Mouse (Mus musculus) thymus, postnatal 4 days (tissue): ENCODE data around the gene Xiap.

Source experiments
- DNase-seq: peaks from one replicate; pipeline ENCODE4 v3.0.0; 2021

Gene Xiap

DNA sequence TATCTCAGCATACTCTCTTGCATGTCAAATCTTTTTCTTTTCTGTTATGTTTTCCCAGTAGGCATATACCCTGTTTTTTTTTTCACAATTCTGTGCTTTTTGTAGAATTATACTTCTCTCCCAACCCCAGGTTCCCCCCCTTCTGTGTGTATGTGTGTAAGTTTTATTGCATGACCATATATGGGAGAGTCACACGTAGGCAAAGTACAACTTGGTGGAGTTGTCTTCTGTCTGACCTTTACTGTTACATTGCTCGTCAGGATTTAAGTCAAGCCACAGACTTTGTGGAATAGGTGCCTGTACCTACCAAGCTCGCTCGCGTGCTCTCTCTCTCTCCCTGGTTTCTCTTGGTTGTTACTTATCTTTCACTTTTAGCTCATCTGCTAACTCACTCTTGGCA is 28.7 kb downstream of the Xiap start:
- DNase-seq, result no peak

DNA sequence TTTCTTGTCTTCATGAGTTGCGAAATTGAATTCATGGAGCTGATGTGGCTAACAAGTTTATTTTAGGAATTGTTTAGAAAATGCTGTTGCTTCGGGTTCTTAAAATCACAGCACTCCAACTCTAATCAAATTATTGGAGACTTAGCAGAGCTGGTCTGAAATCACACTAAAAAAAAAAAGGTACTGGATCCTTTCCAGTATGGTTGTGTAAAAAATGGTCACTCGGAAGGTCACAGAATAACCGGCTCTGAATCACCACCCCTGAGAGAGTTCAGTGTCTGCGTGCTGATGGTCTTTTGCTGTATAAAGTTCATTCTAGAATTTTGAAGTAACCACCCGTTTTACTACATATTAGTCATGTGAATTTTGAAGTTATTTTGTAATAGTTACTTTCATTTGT is 47.7 kb downstream of the Xiap start:
- DNase-seq, result no peak

GRCm38 (mm10) chrX:42110585-42110984 is 51.1 kb downstream of the Xiap start:
- DNase-seq, result no peak

DNA sequence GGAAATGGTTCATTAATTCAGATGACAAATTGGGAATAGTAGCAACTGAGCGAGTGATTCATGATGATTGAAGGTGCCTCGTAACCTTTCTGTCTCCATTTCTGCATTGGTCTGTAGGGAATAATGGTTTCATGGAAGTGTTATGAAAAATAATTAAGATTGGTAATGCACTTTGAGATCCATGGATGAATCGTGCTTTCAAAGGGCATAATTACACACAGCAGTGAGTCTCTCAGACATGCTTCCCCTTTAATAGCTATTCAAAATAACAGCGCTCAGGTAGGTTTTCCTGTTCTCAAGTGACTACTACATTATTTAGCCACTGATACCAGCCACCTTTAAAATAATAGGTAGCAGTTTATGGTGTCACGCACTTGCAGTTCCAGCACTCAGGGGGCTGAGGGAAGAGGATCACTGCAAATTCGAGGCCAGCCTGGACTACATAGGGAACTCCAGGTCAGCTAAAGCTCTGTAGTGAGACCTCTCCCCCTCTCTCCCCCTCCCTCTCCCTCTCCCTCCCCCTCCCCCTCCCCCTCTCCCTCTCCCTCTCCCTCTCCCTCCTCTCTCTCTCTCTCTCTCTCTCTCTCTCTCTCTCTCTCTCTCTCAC is 60.1 kb downstream of the Xiap start:
- no peak for DNase-seq

DNA sequence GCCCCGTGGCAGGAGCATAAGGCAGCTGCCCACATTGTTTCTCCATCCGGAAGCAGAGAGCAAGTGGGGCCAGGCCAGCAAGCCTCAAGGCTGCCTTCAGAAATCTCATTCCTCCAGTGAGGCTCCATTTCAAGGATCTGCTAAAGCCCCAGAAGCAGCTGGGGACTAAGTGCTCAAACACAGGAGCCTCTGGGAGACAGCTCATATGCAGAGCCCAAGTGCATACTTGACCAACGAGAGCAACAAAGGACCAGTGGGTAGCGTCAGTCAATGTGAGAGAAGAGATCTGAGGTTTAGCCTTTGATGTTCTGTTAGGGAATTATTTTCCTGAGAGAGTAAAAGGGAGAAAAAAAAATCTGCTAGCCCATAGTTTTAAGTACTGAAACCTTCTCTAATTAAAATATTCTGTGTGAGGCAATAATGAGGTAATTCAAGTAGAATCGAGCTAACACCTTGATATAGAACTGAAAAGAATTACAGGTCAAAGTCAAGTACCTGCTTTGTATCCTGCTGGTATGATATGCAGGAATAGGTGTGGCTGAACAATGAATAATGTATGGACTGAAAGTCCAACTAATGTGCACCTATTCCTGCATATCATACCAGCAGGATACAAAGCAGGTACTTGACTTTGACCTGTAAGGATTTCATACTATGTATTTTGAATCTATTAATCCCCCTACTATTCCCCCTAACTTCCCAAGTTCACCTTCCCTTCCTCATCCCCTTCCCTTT is 65.7 kb downstream of the Xiap start:
- DNase-seq, result no peak

DNA sequence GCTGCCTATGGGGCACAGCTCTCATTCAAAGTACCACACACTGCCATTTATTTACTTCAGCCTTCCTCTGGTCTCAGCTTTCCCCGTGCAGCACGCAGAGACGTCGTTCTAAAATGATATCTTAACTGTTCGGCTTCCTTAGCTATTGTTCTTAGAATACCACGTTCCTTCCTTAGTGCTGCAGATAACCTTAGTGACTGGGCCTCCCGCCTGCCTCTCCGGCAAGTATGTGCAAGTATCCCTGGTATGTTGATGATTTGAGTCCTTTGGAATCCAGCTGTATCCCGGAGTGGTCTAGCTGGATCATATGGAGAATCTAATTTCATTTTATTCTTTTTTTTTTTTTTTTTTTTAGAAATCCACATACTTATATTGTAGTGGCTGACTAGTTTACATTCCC is 80.4 kb downstream of the Xiap start:
- DNase-seq, result no peak

DNA sequence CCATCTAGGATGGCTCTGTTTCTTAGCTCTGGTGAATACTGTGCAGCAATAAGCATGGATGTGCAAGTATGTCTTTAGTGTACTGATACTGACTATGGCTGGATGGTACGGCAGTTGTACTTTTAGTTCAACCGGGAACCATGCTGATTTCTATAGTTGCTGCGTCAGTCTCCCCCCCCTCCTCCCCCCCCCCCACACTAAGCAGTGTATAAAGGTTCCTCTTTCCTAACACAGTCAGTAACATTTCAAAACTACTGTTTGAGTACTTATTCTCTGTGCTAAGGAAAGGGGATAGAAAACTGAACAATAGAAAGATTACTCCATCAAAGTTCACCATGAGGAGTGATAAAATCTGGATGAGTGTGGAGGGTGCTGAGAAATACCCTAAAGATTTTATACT is 83.1 kb downstream of the Xiap start:
- DNase-seq, result no peak

GRCm38 (mm10) chrX:42143991-42144390 is 84.5 kb downstream of the Xiap start:
- DNase-seq, result no peak

- peak; percentile 37 for DNase-seq
Observed at GRCm38 (mm10) chrX:42148016-42148451, 88.6 kb downstream of the Xiap start.

DNA sequence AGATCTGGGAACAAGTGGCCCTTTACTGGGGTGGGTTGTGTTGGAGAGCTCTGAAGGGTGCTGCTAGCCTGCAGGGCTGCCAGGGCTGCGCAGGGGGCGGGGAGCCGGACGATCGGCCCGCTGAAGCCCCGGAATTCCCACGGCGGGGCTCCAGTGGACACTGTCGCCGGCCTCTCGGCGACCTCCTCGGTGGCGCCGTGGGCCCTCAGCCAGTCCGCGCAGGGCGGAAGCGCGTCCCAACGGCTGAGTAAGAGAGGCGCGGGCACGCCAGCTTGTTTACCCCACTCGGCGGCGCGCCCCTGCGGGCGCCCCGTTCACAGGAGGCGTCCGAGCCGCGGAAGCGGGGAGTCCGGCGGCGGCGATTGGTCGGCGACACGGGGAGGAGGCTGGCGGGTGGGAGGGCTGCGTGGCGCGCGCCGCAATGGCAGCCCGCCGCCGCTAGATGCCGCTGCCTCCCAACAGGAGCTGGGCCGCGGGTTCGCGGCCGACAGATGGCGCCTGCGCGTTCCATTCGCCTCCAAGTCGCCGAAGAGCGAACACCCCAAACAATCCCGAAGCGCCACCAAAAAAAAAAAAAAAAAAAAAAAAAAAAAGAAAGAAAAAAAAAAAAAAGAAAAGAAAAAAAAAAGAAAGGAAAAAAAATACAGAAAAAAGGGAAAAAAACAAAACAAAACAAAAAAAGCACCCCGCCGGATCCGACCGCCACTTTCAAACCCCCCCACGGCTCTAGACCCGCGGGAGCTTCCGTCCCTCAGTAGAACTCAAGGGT is 89.5 kb downstream of the Xiap start, which contains the start of gene Stag2:
Gene Stag2 (plus strand): TSS at position 530 of the 769 bp plus-strand sequence.
- peak; percentile 92 for DNase-seq

DNA sequence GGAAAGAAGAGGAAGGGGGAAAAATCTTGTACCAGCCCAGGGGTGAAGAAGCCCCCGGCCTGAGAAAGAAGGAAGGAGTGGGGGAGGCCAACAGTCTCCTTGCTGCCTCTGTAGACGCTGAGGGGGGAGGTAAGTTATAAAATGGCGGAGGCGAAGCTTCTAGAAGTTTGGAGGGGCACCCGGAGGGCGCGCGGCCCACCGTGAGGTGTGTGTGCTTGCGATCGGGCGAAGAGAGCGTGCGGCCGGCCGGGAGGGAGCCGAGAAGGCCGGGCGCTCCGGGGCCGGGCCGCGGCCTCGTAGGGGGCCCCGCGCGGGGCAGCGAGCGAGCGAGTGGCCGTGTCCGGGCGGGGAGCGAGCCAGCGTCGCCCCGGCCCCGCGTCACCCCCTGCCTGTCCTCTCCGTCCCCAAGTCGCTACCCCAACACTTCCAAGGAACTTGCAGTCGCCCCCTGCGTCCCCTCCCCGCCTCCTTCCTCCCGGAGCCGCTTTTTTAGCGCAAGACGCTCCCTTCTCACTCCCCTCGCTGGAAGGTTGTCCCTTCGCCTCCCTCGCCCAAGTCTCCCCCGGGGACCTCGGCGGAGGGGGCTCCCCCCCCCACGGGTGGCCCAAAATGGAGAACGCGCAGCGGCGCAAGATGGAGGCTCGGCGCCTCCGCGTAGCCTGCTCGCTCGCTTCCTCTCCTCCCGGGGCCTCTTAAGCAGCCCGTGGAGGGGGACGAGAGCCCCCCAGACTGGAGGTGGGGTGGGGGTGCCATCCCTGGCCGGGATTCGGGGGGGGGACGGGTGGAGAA is 90.3 kb downstream of the Xiap start:
- peak; percentile 78 for DNase-seq

DNA sequence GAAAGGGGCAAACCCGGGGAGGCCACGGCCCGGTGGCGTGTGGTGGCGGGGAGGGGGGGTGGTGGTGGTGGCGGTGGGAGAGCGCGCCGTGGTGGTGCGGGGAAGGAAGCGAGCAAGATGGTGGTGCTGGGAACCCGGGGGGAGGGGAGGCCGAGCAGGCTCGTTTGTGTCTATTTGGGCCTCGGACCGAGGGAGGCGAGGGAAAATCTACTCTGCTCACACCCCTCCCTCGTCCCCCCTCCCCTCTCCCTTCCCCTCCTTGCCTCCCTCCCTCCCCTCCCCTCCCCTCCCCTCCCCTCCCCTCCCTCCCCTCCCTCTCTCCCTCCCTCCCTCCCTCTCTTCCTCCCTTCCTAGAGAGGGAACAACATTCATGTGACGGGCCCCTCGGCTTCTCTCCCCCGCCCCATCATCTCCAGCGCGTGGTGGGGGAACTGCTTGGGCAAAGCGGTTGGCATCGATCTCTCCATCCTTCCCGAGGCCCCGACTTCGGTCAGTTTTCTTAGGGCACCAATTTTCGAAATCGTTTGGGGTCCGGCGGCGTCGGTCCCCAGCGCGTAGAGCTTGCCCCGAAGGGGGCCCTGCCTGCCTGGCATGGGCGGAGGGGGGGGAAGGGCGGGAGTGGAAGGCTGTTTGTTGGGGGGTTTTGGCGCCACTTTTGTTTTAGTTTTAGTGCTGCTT is 91.0 kb downstream of the Xiap start:
- DNase-seq, result peak; percentile 79

DNA sequence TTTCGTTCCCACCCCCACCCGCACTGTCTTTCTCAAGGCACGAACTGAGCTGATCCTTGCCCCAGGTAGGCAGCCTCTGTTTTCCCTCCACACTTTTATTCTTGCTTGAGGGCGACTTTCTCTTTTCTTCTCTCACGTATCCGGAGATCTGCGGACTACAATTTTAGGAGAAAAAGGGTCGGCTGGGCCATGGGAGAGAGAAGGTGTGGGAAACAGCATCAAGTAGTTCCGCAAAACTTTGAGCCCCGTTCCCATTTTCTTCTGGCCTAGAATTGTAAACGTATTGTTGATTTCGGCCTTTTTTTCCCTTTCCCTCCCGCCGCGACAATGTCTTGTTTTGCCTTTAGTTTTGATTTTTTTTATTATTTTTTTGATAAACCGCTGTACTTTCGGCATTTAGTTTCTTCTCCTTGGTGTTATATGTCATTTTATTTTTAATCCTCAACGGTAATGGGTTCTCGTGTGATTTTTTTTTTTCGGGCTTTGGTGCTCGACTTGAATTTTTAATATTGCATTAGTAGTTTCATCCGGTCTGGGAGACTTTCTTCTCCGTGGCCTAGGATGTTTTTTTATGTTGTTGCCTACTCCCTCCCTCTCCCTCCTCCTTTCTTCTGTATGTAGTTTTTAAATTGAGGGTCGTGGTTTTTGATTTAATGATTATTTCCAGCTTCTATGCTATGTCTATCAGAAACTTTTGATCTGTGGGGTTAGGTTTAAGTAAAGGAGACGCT is 91.7 kb downstream of the Xiap start:
- DNase-seq, result no peak

DNA sequence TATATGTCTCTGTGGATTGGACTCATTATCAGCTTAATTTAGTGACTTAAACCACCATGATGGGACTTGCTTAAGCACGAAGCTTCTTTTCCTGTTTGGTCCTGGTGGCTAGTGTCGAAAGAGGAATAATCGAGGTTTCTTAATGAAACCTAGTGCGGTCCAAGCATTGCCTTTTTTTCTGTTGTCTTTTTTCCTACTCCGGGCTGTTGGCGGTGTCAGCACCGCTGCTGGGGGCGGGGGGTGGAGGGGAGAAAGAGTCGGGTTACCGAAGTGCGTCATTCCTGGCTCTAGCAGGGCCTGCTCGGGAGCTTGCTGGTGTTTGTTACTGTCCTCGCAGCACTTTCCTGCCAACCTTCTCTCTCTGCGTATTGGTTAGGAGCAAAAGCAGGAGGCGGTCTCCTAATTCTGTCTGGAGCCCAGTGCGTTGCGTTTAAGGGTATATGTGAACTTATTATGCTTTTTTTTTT is 92.5 kb downstream of the Xiap start:
- DNase-seq, result peak; percentile 67

DNA sequence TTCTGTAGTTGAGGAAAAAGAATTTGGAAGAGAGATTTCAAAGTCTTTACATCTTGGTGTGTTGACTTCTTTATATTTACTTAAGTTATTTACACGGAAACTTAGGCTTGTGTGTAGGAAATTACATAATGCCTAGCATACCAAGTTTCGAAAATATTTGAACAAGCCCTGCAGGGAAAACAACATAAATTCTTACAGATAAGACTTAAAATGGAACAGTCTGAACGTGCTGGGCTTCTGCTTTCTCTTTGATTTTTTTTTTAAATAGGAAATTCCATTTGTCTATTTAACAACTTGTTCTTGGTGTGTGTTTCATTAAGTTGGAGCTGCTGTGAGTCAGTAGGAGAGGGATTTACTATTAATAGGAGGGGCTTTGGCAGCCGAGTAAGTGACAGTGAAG is 93.6 kb downstream of the Xiap start:
- DNase-seq, result no peak
